Mouse (Mus musculus) gastrocnemius, postnatal 10 days (tissue): ENCODE results near the gene Pspc1. TPM values are rescaled to one million over a fixed set of nuclear protein-coding genes. Genes with fewer than 3 reads are reported as not detected.
"Not testable (repeated sequence)": the region's sequence is repeated elsewhere in the genome, so short reads cannot be mapped to it uniquely, and the experiment has no call there.

Experiments
- DNase-seq: peaks from one replicate; pipeline ENCODE4 v3.0.0; 2021; ENCODE audit warnings: mixed read lengths
- long read RNA-seq, 2 experiments: library from polyadenylated mRNA; stranded (forward); transcript quantifications; one replicate each; pipeline ENCODE4 v2.0.0; 2021
- total RNA-seq, 2 experiments: library from RNA; stranded (reverse); gene quantifications; 2 replicates each; pipeline ENCODE4 v1.2.3; 2021

Pspc1 gene
- 10 to 100 TPM; 15.6 to 17.8 TPM for total RNA-seq
- long read RNA-seq, experiment 1, full-length matches to known transcripts: 7 of 13 reads
- long read RNA-seq, experiment 1, partial matches to known transcripts: 3 of 13 reads
- long read RNA-seq, experiment 1, other reads (novel, unspliced or antisense): 3 of 13 reads
- long read RNA-seq, experiment 2, full-length matches to known transcripts: 4 of 4 reads
- long read RNA-seq, experiment 2, partial matches to known transcripts: 0 of 4 reads
- long read RNA-seq, experiment 2, other reads (novel, unspliced or antisense): 0 of 4 reads

DNA sequence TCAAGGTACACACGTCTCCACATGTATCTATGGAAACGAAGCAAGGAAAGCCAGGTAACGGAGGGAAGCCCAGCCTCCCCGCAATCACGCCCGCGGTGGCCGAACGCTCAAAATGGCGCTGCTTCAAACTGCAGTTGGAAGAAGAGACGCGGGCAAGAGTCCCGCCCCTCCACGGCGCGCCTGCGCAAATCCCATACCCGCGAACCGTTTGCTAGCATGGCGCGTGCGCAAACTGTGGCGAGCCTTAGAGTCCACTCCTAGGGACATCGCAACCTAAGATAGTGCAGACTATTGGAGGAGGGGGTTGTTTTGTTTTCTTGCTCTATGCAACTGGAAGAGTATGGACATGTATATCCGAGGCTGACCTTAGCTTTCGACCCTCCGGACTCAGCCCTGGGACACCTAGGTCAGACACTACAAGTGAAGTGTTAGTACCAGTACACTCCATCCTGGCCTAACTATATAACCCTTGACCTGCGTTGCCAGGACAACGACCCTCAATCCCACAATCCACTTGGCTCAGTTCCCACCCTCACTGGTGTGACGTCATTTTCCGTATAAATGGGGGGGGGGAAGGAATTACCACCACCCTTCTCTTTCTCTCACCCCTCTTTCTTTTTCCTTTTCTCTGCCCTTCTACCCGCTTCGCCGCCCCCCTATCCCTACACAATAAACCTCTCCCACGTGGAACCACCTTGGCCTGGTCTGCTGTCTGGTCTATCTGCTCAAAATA is at the start of gene Pspc1:
Pspc1 (minus strand) TSS at position 117 of the 733 bp plus-strand sequence.
- peak; percentile 97 for DNase-seq

DNA sequence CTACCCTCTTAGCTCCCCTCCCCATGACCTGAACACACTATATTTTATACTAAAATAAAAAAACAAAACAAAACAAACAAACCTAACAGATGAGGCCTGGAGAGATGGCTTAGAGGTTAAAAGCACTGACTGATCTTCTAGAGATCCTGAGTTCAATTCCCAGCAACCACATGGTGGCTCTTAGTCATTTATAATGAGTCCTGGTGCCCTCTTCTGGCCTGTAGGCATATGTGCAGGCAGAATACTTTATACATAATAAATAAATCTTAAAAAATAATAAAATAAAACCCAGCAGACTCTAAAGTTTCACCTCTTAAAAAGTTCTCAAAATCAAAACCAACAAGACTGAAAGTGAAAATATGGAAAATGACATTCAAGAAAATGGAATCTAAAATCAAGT is 46.4 kb upstream of the Pspc1 start:
- no peak for DNase-seq

DNA sequence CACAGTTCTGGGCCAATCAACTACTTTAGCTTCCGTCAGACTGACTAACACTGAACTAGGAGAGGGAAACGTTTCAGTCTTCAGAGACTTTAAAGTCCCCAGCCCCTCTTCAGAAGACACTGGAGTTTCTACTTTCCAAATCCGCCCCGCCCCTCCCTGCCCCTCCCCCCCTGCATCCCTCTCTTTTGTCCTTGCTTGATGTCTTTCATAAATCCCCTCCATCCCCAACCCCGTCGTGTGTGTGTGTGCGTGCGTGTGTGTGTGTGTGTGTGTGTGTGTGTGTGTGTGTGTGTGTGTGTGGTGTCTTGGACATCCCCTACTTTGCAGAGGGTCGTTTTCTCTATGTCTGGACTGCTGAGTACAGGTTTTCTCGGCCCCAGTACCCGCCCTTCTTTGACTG is 39.5 kb upstream of the Pspc1 start:
- DNase-seq: no peak

GRCm38 (mm10) chr14:56817131-56817530 is 39.0 kb upstream of the Pspc1 start:
- DNase-seq: no peak

- DNase-seq: no peak
Measured at GRCm38 (mm10) chr14:56816541-56816940, 38.4 kb upstream of the Pspc1 start.

- DNase-seq: peak; percentile 60
Measured at GRCm38 (mm10) chr14:56812520-56813036, 34.5 kb upstream of the Pspc1 start.

DNA sequence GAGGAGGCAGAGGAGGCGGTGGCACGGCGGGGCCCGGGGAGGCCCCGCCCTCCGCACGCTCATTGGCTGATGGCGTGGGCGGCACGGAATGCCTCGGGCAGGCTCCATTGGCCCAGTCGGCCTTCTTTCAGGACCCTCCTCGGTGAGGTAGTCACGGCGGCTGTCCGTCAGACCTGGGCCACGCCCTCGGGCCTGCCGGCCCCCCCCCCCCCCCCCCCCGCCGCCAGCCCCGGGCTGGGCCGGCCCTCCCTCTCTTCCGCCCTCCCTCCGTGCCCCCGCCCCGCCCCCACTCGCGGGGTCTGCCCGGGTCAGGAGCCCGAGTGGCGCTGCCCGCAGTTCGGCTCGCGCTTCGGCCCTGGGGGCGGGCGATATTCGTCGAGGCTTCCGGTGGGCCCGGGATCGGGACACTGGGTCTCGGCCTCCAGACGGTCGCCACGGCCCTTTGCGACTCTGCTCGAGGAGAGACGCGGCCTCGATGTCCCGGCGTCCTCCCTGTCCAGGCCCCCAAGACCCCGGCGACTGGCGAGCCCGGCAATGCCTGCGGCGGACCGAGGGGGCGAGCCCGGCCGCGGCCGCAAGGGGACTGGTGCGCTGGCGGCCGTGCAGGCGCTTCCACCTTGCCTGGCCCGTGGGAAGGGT is 33.7 kb upstream of the Pspc1 start, which contains the start of gene Zmym5:
Zmym5 (minus strand) TSS at position 16 of the 639 bp plus-strand sequence.
- peak; percentile 87 for DNase-seq

DNA sequence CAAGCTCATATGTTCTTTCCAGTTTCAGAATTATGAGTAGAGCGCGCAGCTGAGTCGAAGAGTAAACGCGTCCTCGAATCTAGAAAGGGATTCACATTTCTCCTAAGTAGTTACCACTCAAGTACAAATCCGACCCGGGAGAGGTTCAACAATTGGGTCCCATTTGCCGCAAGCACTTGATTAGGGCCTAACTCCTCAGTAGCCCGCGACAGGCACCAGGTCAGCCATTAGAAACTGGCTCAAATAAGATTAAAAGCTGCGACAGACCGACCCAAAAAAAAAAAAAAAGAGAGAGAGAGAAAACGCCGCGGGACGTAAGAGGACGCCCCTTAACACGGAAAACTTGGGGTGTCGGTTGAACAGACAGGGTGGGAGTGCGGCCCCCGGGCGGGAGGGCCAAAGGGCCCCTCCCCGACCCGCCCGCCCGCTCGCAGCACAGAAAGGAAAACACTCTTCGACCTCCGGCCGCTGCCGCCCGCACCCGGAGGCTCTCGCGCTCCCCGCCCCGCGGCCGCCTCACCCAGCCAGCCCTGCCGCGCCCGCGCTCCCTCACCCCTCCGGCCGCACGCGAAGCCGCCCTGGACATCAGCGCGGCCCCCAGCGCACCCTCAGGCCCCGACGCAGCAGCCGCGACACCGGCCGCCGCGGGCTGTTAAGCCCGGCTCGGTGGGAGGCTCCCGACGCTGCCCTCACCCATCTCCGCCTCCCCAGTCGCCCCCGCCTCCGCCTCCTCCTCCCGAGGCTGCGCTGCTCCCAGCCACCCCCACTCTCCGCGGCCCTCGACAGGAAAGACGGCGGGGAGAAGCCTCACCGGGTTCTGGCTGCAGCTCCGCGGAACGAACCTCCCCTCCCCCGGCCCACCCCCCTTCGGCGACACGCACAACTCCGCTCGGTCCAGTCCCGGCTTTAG is 32.9 kb upstream of the Pspc1 start:
- peak; percentile 54 for DNase-seq

GRCm38 (mm10) chr14:56793243-56793642 is 15.1 kb upstream of the Pspc1 start:
- DNase-seq: peak; percentile 17

- DNase-seq: no peak
Measured at GRCm38 (mm10) chr14:56784575-56784974, 6.5 kb upstream of the Pspc1 start.

- no peak for DNase-seq
Measured at GRCm38 (mm10) chr14:56778933-56779300, 801 bp upstream of the Pspc1 start.

DNA sequence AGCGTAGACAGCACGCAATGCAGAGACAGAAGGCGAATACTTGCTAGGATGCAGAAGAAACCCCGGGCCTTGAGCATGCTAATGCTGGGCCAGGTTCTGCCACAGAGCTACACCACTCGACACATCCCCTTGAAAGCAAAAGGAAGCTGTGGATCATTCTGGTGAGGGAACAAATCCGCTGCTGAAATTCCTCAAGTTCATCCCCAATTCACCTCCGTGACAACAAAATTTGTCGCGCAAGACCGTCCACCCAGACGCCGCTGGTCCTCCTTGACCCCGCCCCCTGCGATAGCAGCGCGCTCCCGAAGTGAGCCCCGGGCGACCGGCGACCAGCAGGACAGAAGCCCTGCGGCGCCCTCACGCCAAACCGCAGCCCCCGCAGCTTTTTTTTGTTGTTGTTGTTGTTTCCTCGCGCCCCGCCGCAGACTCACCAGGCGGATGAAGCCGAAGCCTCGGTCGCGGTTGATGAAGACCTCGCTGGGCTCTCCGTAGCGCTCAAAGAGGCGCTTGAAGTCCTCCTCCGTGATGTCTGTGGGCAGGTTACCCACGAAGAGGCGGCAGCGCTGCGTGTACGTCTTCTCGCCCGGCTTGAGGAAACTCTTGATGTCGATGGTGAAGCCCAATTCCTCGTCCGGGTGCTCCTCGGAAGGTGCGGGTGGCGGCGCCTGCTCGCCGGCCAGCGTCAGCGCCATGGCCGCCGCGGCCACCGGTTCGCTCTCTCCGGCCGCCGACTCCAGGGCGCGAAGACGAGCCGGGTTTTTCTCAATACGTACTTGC is 568 bp downstream of the Pspc1 start:
- DNase-seq: peak; percentile 75

GRCm38 (mm10) chr14:56776571-56777238 is 1.4 kb downstream of the Pspc1 start:
- DNase-seq: no peak

GRCm38 (mm10) chr14:56775416-56775815 is 2.7 kb downstream of the Pspc1 start:
- DNase-seq: no peak

- not testable (repeated sequence) for DNase-seq
Measured at GRCm38 (mm10) chr14:56766438-56766837, 11.7 kb downstream of the Pspc1 start.

GRCm38 (mm10) chr14:56765117-56765516 is 13.0 kb downstream of the Pspc1 start:
- DNase-seq: not testable (repeated sequence)

GRCm38 (mm10) chr14:56751282-56751681 is 26.8 kb downstream of the Pspc1 start:
- DNase-seq: no peak

GRCm38 (mm10) chr14:56740175-56740574 is 37.9 kb downstream of the Pspc1 start:
- DNase-seq: no peak

DNA sequence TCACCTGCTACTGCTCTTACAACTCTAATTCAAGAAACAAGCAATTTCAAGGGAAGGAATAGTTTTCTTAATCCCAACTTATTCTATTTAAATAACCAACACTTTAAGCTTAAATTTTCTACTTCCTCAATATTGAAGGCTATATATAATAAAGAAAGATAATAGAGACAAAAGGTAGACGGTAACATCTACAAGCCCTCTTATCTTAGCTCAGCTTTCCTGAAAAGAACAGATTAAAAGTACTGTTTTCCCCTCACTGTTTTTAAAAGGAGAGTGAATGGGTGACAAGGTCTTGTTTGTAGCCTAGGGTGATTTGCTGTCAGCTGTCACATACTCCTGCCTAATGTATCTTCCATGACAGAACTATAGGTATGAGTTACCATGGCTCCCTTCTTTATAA is 51.6 kb downstream of the Pspc1 start:
- no peak for DNase-seq

GRCm38 (mm10) chr14:56705687-56706086 is 72.4 kb downstream of the Pspc1 start:
- DNase-seq: no peak
